Mouse (Mus musculus) brain, embryonic 14.5 days (tissue): Measurements from ENCODE around the gene Nlgn1.

Experiments used
- CTCF ChIP-seq: fragments of 200-500 bp; IDR thresholded peaks from 2 replicates; pipeline ENCODE4 v1.5.1; 2012; ENCODE audit warnings: inconsistent platforms, mild to moderate bottlenecking, moderate library complexity, borderline replicate concordance; ENCODE audit not compliant: insufficient read depth, insufficient read length; ENCODE audit errors: extremely low read depth
- POLR2A ChIP-seq: fragments of 200-500 bp; IDR thresholded peaks from 2 replicates; pipeline ENCODE4 v1.6.1; 2012; ENCODE audit warnings: mild to moderate bottlenecking, inconsistent platforms, borderline replicate concordance; ENCODE audit not compliant: poor library complexity, insufficient read depth, insufficient read length, severe bottlenecking; ENCODE audit errors: extremely low read depth

GRCm38 (mm10) chr3:26270894-26271795 lies 61.1 kb downstream of the Nlgn1 start:
- no peak for TF ChIP-seq CTCF
- no peak for TF ChIP-seq POLR2A
